Mouse (Mus musculus) layer of hippocampus, postnatal 36 days (tissue): ENCODE measurements around the gene Cep112. TPM values are rescaled to one million over a fixed set of nuclear protein-coding genes. Genes with fewer than 3 reads are reported as not detected.

Source experiments
- DNase-seq, 2 experiments: peaks; one replicate each; pipeline ENCODE4 v3.0.0; 2022
- total RNA-seq, 2 experiments: library from RNA; stranded (reverse); gene quantifications; 2 replicates each; pipeline ENCODE4 v1.2.3; 2021

Gene Cep112
- 10 to 100 TPM; 22.4 to 27.4 TPM for total RNA-seq

- DNase-seq, result peak; percentile 93 to 96
Observed at GRCm38 (mm10) chr11:108424889-108425591, at the start of gene Cep112. Cep112 (plus strand) TSS chr11:108425192.

- no peak for DNase-seq
Observed at GRCm38 (mm10) chr11:108376815-108377214, 48.2 kb upstream of the Cep112 start.

DNA sequence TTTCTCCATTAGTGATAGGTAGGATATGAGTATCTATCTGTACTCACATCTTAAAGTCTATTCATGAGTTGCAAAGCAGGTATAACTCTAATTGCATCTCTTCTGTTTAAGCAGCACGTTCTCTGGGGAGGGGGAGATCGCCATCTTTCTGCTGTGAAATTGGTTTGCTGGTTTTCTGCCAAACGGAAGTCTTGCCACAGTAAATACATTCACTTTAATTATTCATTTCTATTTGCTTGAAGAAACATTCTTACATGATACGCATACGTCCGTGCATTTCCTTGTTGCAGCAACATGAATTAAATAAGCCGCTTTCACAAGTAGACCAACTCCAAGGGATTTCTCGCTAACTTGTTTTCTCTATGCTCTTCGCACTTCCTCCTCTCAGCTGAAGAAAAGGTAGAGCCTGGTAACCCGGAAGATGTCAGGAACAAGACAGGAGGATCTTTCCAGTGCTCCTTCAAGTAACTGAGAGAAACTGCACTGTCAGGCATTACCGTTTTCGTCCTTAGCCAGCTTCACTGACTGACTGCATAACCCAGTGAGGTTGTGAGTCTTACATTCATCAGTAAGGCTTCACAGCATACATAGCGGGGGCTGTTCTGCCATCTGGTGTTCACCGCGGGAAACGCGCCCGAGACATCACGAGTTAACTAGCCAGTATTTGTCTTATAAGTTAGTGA, 47.2 kb upstream of the Cep112 start:
- peak; percentile 75 to 78 for DNase-seq

DNA sequence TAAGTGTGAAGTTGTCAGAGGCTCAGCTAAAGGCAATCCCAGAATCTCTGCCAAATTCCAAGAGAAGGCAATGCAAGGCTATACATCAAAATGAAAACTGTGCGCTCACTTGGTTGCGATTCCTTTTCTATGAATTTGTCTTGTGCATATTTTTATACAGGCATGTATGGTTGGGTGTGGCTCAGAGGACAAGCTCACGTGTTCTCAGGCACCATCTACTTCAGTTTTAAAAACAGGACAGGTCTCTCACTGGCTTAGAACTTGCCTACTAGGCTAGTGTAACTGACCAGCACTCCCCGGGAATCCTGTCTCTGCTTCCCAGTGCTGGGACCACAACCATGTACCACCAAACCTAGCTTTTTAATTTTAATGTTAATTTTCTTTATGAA, 46.6 kb upstream of the Cep112 start:
- no peak for DNase-seq

- no peak for DNase-seq
Observed at GRCm38 (mm10) chr11:108382664-108383063, 42.3 kb upstream of the Cep112 start.

DNA sequence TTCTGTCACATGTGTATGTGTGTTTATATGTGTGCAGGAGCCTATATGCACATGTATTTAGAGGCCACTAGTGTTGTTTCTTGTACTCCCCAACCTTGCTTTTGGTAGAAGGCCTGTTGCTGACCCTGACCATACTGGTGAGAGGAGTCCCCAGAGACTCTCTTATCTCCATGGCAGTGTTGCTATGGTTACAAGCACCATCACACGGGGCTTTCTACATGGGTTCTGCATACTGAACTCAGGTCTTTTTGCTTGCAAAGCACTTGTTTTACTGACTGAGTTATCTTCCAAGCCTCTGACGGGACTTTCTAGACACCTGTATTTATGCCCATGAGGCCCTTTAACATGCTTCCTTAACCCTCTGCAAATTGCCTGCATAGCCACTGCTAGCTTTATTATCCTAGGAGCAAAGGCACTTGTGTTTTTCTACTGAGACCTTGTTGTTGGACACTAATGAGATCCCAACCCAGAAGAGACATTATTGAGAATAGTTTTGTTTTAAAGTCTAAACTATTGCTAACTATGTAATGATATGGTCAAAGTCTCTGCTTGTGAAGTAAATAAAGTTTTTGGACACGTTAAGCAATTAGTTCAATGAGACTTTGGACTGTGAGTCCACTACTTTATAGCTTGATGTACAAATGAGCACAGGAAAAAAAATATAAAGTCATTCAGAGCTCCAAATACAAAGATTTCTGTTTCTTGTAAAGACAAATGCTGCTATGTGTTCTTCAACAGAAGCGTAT, 39.9 kb upstream of the Cep112 start:
- no peak for DNase-seq

GRCm38 (mm10) chr11:108385666-108386024, 39.3 kb upstream of the Cep112 start:
- DNase-seq, result no peak

DNA sequence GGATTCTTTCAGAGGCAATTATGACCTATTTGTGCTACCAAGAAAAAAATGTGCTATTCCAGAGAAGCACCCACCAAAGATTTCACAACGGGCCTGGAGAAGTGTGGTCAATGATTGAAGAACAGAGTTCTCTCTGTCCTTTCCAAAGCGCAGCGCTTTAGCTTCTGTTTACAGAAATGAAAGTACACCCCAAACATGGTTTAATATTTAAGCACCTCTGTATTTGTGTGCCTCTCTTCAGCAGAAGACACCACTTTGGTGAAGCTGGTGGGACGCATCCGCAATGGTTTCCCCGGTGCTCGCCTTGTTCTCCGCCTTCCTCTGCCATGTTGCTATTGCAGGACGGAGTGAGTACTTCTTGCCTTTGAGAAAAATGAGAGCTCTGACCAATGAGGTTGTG, 29.9 kb upstream of the Cep112 start:
- DNase-seq, result no peak

DNA sequence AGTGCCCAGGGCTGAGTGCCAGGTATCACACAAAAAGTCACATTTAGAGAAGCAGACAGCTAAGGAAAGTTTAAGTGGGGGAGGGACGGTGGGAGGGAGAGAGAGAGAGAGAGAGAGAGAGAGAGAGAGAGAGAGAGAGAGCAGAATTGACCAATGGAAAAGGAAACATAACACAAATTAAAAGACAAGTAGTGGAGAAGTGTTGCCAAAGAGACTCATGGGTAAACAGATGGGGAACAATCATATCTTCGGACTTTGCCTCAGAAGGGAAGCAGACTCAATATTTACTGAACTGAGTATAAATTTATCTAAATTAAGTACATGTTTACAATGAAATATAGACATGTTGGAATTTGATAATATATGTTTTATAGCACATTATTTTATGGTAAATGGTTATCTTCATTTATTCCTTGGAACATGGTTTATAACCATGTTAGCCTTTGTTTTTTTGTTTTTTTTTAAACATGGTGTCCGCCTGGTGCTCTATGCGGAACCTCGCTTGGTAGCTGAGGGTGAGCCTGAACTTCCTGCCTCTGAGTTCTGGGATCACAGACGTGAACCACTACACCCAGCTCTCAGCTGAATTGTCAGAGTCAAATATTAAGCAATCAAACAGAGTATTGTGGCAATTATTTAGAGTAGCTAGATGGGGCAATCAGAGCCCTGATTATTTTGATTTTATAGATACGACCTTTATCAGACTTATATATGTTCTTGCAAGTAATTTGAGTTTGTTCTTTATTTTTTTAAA, 28.7 kb upstream of the Cep112 start:
- no peak for DNase-seq

GRCm38 (mm10) chr11:108409876-108410644, 14.9 kb upstream of the Cep112 start:
- no peak for DNase-seq

GRCm38 (mm10) chr11:108416360-108416759, 8.6 kb upstream of the Cep112 start:
- no peak for DNase-seq

DNA sequence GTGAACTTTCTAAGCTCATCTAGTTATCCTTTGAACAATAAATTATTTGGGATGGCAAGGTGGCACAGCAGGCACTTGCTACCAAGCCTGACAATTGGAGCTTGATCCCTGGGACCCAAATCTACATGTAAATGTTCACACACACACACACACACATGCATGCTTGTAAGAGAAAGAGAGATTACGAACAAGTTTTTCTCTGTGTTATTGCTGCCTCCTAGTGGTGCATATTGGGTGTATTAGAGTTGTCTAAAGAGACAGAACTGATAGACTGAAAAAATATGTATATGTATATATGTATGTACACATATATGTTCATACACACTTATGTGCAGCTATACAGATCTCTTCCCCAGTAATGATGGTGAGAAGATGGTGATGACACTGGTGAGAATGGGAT, 6.5 kb upstream of the Cep112 start:
- no peak for DNase-seq

- DNase-seq, result no peak
Observed at GRCm38 (mm10) chr11:108419242-108419641, 5.8 kb upstream of the Cep112 start.

DNA sequence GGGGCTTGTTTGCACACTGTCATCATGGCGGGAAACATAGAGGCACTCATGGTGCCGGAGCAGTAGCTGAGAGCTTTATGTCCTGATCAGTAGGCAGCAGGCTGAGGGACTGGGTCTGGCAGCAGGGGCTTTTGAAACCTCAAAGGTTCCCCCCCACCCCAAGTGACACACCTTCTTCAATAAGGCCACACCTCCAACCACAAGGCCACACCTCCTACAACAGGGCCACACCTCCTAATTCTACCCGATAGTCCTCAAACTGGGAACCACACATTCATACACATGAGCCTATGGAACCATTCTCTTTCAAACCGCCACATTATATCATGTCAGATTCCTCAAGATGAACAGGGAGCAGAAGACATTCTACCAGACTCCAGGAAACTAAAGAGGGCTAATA, 4.2 kb upstream of the Cep112 start:
- DNase-seq, result no peak

- no peak for DNase-seq
Observed at GRCm38 (mm10) chr11:108423221-108423620, 1.8 kb upstream of the Cep112 start.

- no peak for DNase-seq
Observed at GRCm38 (mm10) chr11:108424111-108424510, 881 bp upstream of the Cep112 start.

GRCm38 (mm10) chr11:108425592-108425921, 565 bp downstream of the Cep112 start:
- peak in 1 of 2 experiments; percentile 12 for DNase-seq

GRCm38 (mm10) chr11:108426086-108426485, 1.1 kb downstream of the Cep112 start:
- no peak for DNase-seq

GRCm38 (mm10) chr11:108427191-108427590, 2.2 kb downstream of the Cep112 start:
- DNase-seq, result no peak

- no peak for DNase-seq
Observed at GRCm38 (mm10) chr11:108429076-108429475, 4.1 kb downstream of the Cep112 start.

- DNase-seq, result no peak
Observed at GRCm38 (mm10) chr11:108443893-108444563, 19.0 kb downstream of the Cep112 start.

DNA sequence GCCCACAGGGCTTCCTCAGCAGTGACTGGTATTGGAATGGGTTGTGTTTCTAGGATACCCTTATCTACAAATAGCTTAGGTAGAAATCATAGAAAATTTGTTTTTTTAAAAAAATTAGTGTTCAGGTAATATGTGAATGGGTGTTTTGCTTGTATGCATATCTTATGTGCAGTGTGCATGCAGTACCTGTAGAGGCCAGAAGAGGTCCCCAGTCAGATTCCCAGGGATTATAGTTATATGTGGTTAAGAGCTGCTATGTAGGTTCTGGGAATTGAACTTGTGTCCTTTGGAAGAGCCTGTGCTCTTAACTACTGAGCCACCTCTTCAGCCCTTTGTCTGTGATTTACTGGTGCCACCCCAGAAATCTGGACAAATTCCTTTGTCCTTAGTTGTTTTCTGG, 22.2 kb downstream of the Cep112 start:
- DNase-seq, result no peak
